Mouse (Mus musculus): ENCODE data around the gene Gm8653. TPM values are rescaled to one million over a fixed set of nuclear protein-coding genes. Genes with fewer than 3 reads are reported as not detected.
"Not testable (repeated sequence)": the region's sequence is repeated elsewhere in the genome, so short reads cannot be mapped to it uniquely, and the experiment has no call there.

Gm8653 gene
- not detected for total RNA-seq (2021)
- long read RNA-seq, experiment 1: 0 reads
- long read RNA-seq, experiment 2: 0 reads

DNA sequence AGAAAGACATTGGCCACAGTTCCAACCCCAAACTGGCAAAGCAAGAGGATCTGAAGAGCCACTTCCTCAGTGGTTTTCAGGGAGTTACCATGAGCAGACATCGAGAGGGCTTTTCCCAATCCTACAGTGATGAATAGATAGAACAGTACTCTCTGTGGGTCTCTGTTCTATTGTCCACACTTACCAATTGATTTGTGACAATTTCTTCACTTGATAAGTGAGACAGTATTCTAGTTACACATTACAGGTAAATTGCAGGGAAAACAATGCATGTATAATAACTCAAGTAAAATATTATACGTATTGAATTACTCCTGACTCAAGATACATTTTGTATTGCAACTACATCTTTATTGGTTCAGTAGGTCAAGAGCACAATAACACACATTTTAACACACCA, at the start of gene Gm8653:
TSS of gene Gm8653 (minus strand) at position 101 of the 400 bp plus-strand sequence.
- not testable (repeated sequence) for DNase-seq (ENCODE audit: low spot score)

DNA sequence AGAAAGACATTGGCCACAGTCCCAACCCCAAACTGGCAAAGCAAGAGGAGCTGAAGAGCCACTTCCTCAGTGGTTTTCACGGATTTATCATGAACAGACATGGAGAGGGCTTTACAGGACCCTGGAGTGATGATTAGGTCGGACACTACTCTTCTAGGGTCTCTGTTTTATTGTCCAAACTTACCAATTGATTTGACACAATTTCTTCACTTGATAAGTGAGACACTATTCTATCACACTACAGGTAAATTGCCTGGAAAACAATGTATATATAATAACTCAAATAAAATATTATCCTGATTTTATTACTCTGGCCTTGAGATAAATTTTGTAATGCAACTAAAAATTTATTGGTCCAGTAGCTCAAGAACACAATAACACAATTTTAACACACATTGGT, 28.3 kb upstream of the Gm8653 start, which contains the start of gene Gm8453:
TSS of gene Gm8453 (minus strand) at position 101 of the 400 bp plus-strand sequence.
- not testable (repeated sequence) for DNase-seq (ENCODE audit: low spot score)

DNA sequence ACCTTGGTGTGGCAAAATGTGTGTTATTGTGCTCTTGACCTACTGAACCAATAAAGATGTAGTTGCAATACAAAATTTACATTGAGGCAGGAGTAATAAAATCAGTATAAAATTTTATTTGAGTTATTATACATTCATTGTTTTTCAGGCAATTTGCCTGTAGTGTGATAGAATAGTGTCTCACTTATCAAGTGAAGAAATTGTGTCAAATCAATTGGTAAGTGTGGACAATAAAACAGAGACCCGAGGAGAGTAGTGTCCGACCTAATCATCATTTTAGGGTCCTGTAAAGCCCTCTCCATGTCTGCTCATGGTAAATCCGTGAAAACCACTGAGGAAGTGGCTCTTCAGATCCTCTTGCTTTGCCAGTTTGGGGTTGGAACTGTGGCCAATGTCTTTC, 12.0 kb downstream of the Gm8653 start, which contains the start of gene Vmn1r143:
TSS of gene Vmn1r143 (plus strand) at position 301 of the 400 bp plus-strand sequence.
- not testable (repeated sequence) for DNase-seq (ENCODE audit: low spot score)

DNA sequence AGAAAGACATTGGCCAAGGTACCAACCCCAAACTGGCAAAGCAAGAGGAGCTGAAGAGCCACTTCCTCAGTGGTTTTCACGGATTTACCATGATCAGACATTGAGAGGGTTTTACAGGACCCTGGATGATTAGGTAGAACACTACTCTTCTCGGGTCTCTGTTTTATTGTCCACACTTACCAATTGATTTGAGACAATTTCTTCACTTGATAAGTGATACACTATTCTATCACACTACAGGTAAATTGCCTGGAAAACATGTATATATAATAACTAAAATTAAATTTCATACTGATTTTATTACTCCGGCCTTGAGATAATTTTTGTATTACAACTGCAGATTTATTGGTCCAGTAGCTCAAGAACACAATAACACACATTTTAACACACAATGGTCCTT, 37.1 kb downstream of the Gm8653 start, which contains the start of gene Vmn1r142:
TSS of gene Vmn1r142 (minus strand) at position 101 of the 400 bp plus-strand sequence.
- not testable (repeated sequence) for DNase-seq (ENCODE audit: low spot score)

Other genes starting within 250 kb of the Gm8653 start
- not detected for gene Vmn1r137, start 206.7 kb downstream of the Gm8653 start, total RNA-seq (2021)
- not detected for gene Vmn1r138, start 172.4 kb downstream of the Gm8653 start, total RNA-seq (2021)
- gene Gm6176, start 145.0 kb downstream of the Gm8653 start, total RNA-seq (2021): not detected
- gene Vmn1r139, start 132.2 kb downstream of the Gm8653 start, total RNA-seq (2021): not detected
- not detected for gene Gm16451, start 83.0 kb downstream of the Gm8653 start, total RNA-seq (2021)
- gene Gm10666, start 66.5 kb downstream of the Gm8653 start, total RNA-seq (2021): not detected
- gene Vmn1r142, start 37.2 kb downstream of the Gm8653 start, total RNA-seq (2021): not detected
- gene Vmn1r143, start 11.9 kb downstream of the Gm8653 start, total RNA-seq (2021): not detected
- not detected for gene Gm8453, start 28.2 kb upstream of the Gm8653 start, total RNA-seq (2021)
- not detected for gene Gm4187, start 128.5 kb upstream of the Gm8653 start, total RNA-seq (2021)
- not detected for gene Gm8660, start 169.8 kb upstream of the Gm8653 start, total RNA-seq (2021)
- not detected for gene Vmn1r148, start 212.3 kb upstream of the Gm8653 start, total RNA-seq (2021)
- gene Vmn1r149, start 237.0 kb upstream of the Gm8653 start, total RNA-seq (2021): not detected